In genomic region chr11:77215483-77215882, GRCm38 (mm10) we compare ENCODE assay signal across 8 mouse cellular contexts. TPM values are rescaled to one million over a fixed set of nuclear protein-coding genes. Genes with fewer than 3 reads are reported as not detected.
A peak's percentile ranks its signal among the peaks of the same experiment; 100 is the strongest.
DNase-seq lines count a peak whose midpoint lies in the region; ATAC-seq and TF ChIP-seq lines count a peak whose summit lies in the region.

No protein-coding gene starts in this region.

- H3K4me2 ChIP-seq in heart, embryonic 11.5 days, result peak overlapping the region; percentile 93
- peak overlapping the region; percentile 77 for H3K4me2 ChIP-seq in liver, embryonic 11.5 days

- no peaks in the 10 kb centered on the region for H3K27me3 ChIP-seq in heart, embryonic 11.5 days (ENCODE audit: control insufficient read depth, insufficient read depth, low read length)
- peaks cover 19% of the 10 kb centered on the region for H3K27me3 ChIP-seq in E14TG2a.4 (ENCODE audit: insufficient read depth, low read length)
- H3K27me3 ChIP-seq in forebrain, embryonic 10.5 days (ENCODE audit: poor library complexity, severe bottlenecking), result no peaks in the 10 kb centered on the region
- no peaks in the 10 kb centered on the region for H3K27me3 ChIP-seq in liver, embryonic 11.5 days (replicated peaks; ENCODE audit: control insufficient read depth, insufficient read depth, low read length)

- H3K4me1 ChIP-seq in heart, embryonic 11.5 days (ENCODE audit: control insufficient read depth, insufficient read depth, low read length), result peaks cover 9% of the 10 kb centered on the region
- H3K4me1 ChIP-seq in E14TG2a.4 (replicated peaks; ENCODE audit: low read depth, low read length), result peaks cover 13% of the 10 kb centered on the region
- H3K4me1 ChIP-seq in forebrain, embryonic 10.5 days, result peaks cover 37% of the 10 kb centered on the region
- peaks cover 8% of the 10 kb centered on the region for H3K4me1 ChIP-seq in liver, embryonic 11.5 days (replicated peaks; ENCODE audit: control insufficient read depth, insufficient read depth, low read length)

- DNase-seq in heart, postnatal 36 days, result no peak
- no peak for DNase-seq in forebrain, embryonic 10.5 days (ENCODE audit: extremely low spot score, low spot score)
- DNase-seq in liver, embryonic 11.5 days (ENCODE audit: low spot score), result no peak
- DNase-seq in telencephalon, adult 2 months (ENCODE audit: low read depth, low spot score), result peak; percentile 3
- no peak for DNase-seq in urinary bladder, postnatal 36 days (ENCODE audit: low spot score in 2 of 2)
- DNase-seq in cerebellum, postnatal 4 days (ENCODE audit: low spot score in 2 of 2), result no peak

- intact Hi-C loops in heart, postnatal 36 days (cut with DNase I), result loop anchor here (2.0 to 5.0 kb wide), 2 partner anchors 115 to 232 kb away; no protein-coding TSS in a partner anchor

- peak overlapping the region; percentile 95 for H3K9ac ChIP-seq in heart, embryonic 11.5 days (ENCODE audit: low read depth, low read length)
- H3K9ac ChIP-seq in liver, embryonic 11.5 days (ENCODE audit: low read depth, low read length), result peak overlapping the region; percentile 94

- no peak for TF ChIP-seq CTCF in E14TG2a.4 (conservative IDR thresholded peaks at IDR 0.05; ENCODE audit: low read length)

- H3K36me3 ChIP-seq in heart, embryonic 11.5 days (ENCODE audit: control insufficient read depth, insufficient read depth, low read length), result no peaks in the 10 kb centered on the region
- no peaks in the 10 kb centered on the region for H3K36me3 ChIP-seq in E14TG2a.4 (ENCODE audit: insufficient read depth, low read length)
- H3K36me3 ChIP-seq in forebrain, embryonic 10.5 days (replicated peaks), result no peaks in the 10 kb centered on the region
- no peaks in the 10 kb centered on the region for H3K36me3 ChIP-seq in liver, embryonic 11.5 days (ENCODE audit: control insufficient read depth, insufficient read depth, low read length)

- 2% methylated on average over 11 of the region's 11 CpGs for WGBS in heart, embryonic 11.5 days (ENCODE audit: insufficient replicate concordance)
- 1% methylated on average over 11 of the region's 11 CpGs for WGBS in forebrain, embryonic 10.5 days
- WGBS in liver, embryonic 11.5 days, result 3% methylated on average over 11 of the region's 11 CpGs

- H3K4me3 ChIP-seq in heart, embryonic 11.5 days (ENCODE audit: low read depth, low read length), result peak overlapping the region; percentile 92
- H3K4me3 ChIP-seq in E14TG2a.4 (replicated peaks; ENCODE audit: low read length), result peak overlapping the region; percentile 94
- peak overlapping the region; percentile 93 for H3K4me3 ChIP-seq in forebrain, embryonic 10.5 days
- H3K4me3 ChIP-seq in liver, embryonic 11.5 days (ENCODE audit: low read depth, low read length), result peak overlapping the region; percentile 93

- H3K9me3 ChIP-seq in heart, embryonic 11.5 days (replicated peaks; ENCODE audit: control insufficient read depth, low read length), result no peaks in the 10 kb centered on the region
- no peaks in the 10 kb centered on the region for H3K9me3 ChIP-seq in E14TG2a.4 (ENCODE audit: low read length)
- H3K9me3 ChIP-seq in forebrain, embryonic 10.5 days, result no peaks in the 10 kb centered on the region
- H3K9me3 ChIP-seq in liver, embryonic 11.5 days (ENCODE audit: control insufficient read depth, low read length), result no peaks in the 10 kb centered on the region

- ATAC-seq in heart, embryonic 11.5 days (replicated peaks; ENCODE audit: insufficient number of reproducible peaks, low FRiP score, low TSS enrichment), result no peak
- peak; percentile 41; the same call in 1 of the 2 replicates for ATAC-seq in liver, embryonic 11.5 days (replicated peaks; ENCODE audit: low FRiP score)

- H3K27ac ChIP-seq in heart, embryonic 11.5 days (ENCODE audit: low read depth, low read length), result peak overlapping the region; percentile 93
- peak overlapping the region; percentile 96 for H3K27ac ChIP-seq in forebrain, embryonic 10.5 days
- peak overlapping the region; percentile 90; the same call in 1 of the 2 replicates for H3K27ac ChIP-seq in liver, embryonic 11.5 days (ENCODE audit: low read depth, low read length)

RNA-seq across cellular contexts. Expression of gene Ssh2, which starts 0.6 kb away (rescaled TPM):
- polyA plus RNA-seq in heart, embryonic 11.5 days (2014; fragmentation: Nextera tagmentation; extraction: Ambion mirVana), result 22.8 and 25.7 TPM in 2 replicates
- 10 to 100 TPM; 78.2 to 96.2 TPM for total RNA-seq in heart, postnatal 36 days (2021)
- 9.0 and 9.9 TPM in 2 replicates for polyA plus RNA-seq in forebrain, embryonic 10.5 days (2016; fragmentation: Nextera tagmentation; extraction: Ambion mirVana)
- 9.9 and 12.1 TPM in 2 replicates for polyA plus RNA-seq in liver, embryonic 11.5 days (2014; fragmentation: Nextera tagmentation; extraction: Ambion mirVana)

RNA-seq across cellular contexts. Expression of gene Efcab5, which starts 26.7 kb away (rescaled TPM):
- 0.42 and 0.52 TPM in 2 replicates for polyA plus RNA-seq in heart, embryonic 11.5 days (2014; fragmentation: Nextera tagmentation; extraction: Ambion mirVana)
- under 1 TPM; 0.31 to 0.73 TPM for total RNA-seq in heart, postnatal 36 days (2021)
- 0.20 and 0.25 TPM in 2 replicates for polyA plus RNA-seq in forebrain, embryonic 10.5 days (2016; fragmentation: Nextera tagmentation; extraction: Ambion mirVana)
- polyA plus RNA-seq in liver, embryonic 11.5 days (2014; fragmentation: Nextera tagmentation; extraction: Ambion mirVana), result 0.41 and 0.73 TPM in 2 replicates
